Mouse (Mus musculus): ENCODE data around the gene Gm21885. TPM values are rescaled to one million over a fixed set of nuclear protein-coding genes. Genes with fewer than 3 reads are reported as not detected.

The Gm21885 gene
- polyA plus RNA-seq, 1 experiment from 2014 or later: 0.38 TPM

DNA sequence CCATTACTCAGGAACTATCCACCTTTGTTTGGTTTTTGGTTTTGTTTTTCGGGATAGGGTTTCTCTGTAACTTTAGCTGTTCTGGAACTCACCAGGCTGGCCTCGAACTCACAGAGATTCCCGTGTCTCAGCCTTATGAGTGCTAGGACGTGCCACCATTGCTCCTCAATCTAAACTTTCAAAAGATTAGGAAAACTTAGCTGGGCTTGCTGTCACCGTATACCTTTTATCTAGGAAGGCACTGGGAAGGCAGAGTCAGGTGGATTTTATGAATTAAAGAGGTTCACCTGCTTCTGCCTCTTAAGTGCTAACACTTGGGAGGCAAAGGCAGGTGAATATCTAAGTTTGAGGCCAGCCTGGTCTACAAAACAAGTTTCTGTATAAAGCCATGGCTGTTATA is 41.0 kb downstream of the Gm21885 start:
- H3K9ac ChIP-seq (replicated peaks; ENCODE audit: low read depth, low read length): no peak overlapping the region; the same call in 1 of the 2 replicates
- peak overlapping the region; percentile 99; the same call in 1 of the 2 replicates for H3K4me3 ChIP-seq (replicated peaks; ENCODE audit: low read length)
- H3K4me1 ChIP-seq (replicated peaks; ENCODE audit: control insufficient read depth, insufficient read depth, low read length): peaks cover 36% of the 10 kb centered on the region
- H3K4me2 ChIP-seq (ENCODE audit: low read length): peak overlapping the region; percentile 78
- WGBS: 26% methylated on average over 5 of the region's 5 CpGs
- no peaks in the 10 kb centered on the region for H3K9me3 ChIP-seq (ENCODE audit: control insufficient read depth, low read length)
- no peak for ATAC-seq
- H3K27me3 ChIP-seq (replicated peaks; ENCODE audit: control insufficient read depth, insufficient read depth, low read length): no peaks in the 10 kb centered on the region
- peak overlapping the region; percentile 98; the same call in 1 of the 2 replicates for H3K27ac ChIP-seq (ENCODE audit: low read length)
- H3K36me3 ChIP-seq (ENCODE audit: control insufficient read depth, insufficient read depth): no peaks in the 10 kb centered on the region

GRCm38 (mm10) chr11:94323271-94323925 is 41.7 kb downstream of the Gm21885 start:
- no peak overlapping the region for H3K4me2 ChIP-seq (ENCODE audit: low read length)
- no peak overlapping the region for H3K4me3 ChIP-seq (replicated peaks; ENCODE audit: low read length)
- 49% methylated on average over 5 of the region's 5 CpGs for WGBS
- no peak for ATAC-seq
- no peaks in the 10 kb centered on the region for H3K9me3 ChIP-seq (ENCODE audit: control insufficient read depth, low read length)
- H3K27ac ChIP-seq (ENCODE audit: low read length): no peak overlapping the region
- H3K9ac ChIP-seq (replicated peaks; ENCODE audit: low read depth, low read length): no peak overlapping the region
- no peaks in the 10 kb centered on the region for H3K36me3 ChIP-seq (ENCODE audit: control insufficient read depth, insufficient read depth)
- H3K27me3 ChIP-seq (replicated peaks; ENCODE audit: control insufficient read depth, insufficient read depth, low read length): no peaks in the 10 kb centered on the region
- peaks cover 30% of the 10 kb centered on the region for H3K4me1 ChIP-seq (replicated peaks; ENCODE audit: control insufficient read depth, insufficient read depth, low read length)

DNA sequence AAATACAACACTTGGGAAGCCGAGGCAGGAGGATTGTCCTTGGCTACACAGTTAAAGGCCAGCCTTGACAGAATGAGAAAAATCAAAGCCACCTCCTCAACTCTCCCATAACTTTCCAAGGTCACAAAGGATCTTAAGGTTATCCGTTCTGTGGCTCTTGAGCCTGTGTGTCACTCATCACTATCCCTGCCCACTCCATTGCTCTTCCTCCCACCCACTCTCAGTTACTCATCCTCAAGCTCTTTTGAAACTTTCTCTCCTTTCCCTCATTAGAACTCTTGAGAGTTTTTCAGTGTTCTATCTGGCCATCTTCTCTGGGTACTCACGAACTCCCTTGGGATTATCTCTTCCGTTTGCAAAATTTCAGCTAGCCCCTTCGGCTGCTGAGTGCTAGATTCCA is 42.9 kb downstream of the Gm21885 start:
- no peak overlapping the region for H3K9ac ChIP-seq (replicated peaks; ENCODE audit: low read depth, low read length)
- H3K4me3 ChIP-seq (replicated peaks; ENCODE audit: low read length): no peak overlapping the region
- no peak overlapping the region for H3K27ac ChIP-seq (ENCODE audit: low read length)
- H3K4me2 ChIP-seq (ENCODE audit: low read length): no peak overlapping the region
- WGBS: 88% methylated on average over 5 of the region's 5 CpGs
- no peaks in the 10 kb centered on the region for H3K27me3 ChIP-seq (replicated peaks; ENCODE audit: control insufficient read depth, insufficient read depth, low read length)
- no peak for ATAC-seq
- H3K4me1 ChIP-seq (replicated peaks; ENCODE audit: control insufficient read depth, insufficient read depth, low read length): peaks cover 35% of the 10 kb centered on the region
- no peaks in the 10 kb centered on the region for H3K9me3 ChIP-seq (ENCODE audit: control insufficient read depth, low read length)
- no peaks in the 10 kb centered on the region for H3K36me3 ChIP-seq (ENCODE audit: control insufficient read depth, insufficient read depth)

GRCm38 (mm10) chr11:94326961-94327411 is 45.3 kb downstream of the Gm21885 start:
- Histone ChIP-seq H3K27ac (ENCODE audit: low read length) (peak overlapping the region; percentile 98), H3K27me3 (replicated peaks; ENCODE audit: control insufficient read depth, insufficient read depth, low read length) (no peaks in the 10 kb centered on the region), H3K9me3 (ENCODE audit: control insufficient read depth, low read length) (no peaks in the 10 kb centered on the region), H3K4me3 (replicated peaks; ENCODE audit: low read length) (peak overlapping the region; percentile 47), H3K9ac (replicated peaks; ENCODE audit: low read depth, low read length) (peak overlapping the region; percentile 88), H3K4me1 (replicated peaks; ENCODE audit: control insufficient read depth, insufficient read depth, low read length) (peaks cover 38% of the 10 kb centered on the region), H3K36me3 (ENCODE audit: control insufficient read depth, insufficient read depth) (no peaks in the 10 kb centered on the region), H3K4me2 (ENCODE audit: low read length) (peak overlapping the region; percentile 78)
- WGBS: under 1% methylated on average over 10 of the region's 10 CpGs
- ATAC-seq: peak; percentile 72

DNA sequence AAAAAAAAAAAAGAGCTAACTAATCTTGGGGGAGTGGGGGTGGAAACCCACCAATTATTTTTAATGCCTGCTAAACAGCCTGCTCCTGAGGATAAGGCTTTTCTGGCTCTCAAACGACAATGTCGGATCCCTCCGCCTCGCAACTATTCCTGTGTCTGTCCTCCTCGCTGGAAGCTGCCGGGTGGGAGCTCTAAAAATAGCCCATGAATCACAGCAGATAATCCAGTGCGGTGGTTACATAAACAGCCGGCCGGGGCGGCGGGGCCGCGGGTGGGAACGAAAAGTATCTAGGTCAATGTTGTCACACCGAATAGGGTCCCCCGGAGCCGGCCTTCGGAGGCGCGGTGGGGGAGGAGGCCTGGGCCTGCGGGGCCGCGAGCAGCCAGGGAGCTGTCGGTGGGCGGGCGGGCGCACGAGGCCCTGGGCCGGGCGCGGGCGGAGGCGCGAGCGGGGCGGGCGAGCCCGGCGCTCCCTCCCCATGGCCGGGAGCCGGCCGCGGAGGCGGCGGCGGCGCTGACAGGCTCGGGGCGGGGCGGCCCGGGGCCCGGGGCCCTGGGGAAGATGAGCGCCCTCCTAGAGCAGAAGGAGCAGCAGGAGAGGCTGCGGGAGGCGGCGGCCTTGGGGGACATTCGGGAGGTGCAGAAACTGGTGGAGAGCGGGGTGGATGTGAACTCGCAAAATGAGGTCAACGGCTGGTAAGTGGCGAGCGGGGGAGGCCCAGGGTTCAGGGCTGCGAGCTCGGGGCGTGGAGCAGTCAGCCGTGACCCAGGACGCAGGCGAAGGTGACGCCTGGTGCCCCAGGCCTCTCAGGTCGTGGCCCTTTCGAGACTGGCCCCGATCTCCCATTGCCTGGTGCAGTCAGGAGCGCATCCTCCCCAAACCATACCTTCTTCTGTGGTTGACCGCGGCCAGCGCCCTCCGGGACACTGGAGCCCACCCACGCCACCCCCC is 46.3 kb downstream of the Gm21885 start, which contains the start of gene Ankrd40:
Ankrd40 (plus strand) TSS at position 309 of the 951 bp plus-strand sequence.
- Histone ChIP-seq H3K9me3 (ENCODE audit: control insufficient read depth, low read length) (no peaks in the 10 kb centered on the region), H3K4me1 (replicated peaks; ENCODE audit: control insufficient read depth, insufficient read depth, low read length) (peaks cover 36% of the 10 kb centered on the region), H3K27ac (ENCODE audit: low read length) (peak within 1 kb of the TSS; percentile 98), H3K9ac (replicated peaks; ENCODE audit: low read depth, low read length) (peak within 1 kb of the TSS; percentile 88), H3K36me3 (ENCODE audit: control insufficient read depth, insufficient read depth) (no peaks in the 10 kb centered on the region), H3K4me2 (ENCODE audit: low read length) (peak within 1 kb of the TSS; percentile 78), H3K27me3 (replicated peaks; ENCODE audit: control insufficient read depth, insufficient read depth, low read length) (no peaks in the 10 kb centered on the region), H3K4me3 (replicated peaks; ENCODE audit: low read length) (peak within 1 kb of the TSS; percentile 47)
- ATAC-seq: peak; percentile 85
- WGBS: under 1% methylated on average over 74 of the region's 78 CpGs

- no peaks in the 10 kb centered on the region for H3K27me3 ChIP-seq (replicated peaks; ENCODE audit: control insufficient read depth, insufficient read depth, low read length)
- peak overlapping the region; percentile 78 for H3K4me2 ChIP-seq (ENCODE audit: low read length)
- peak overlapping the region; percentile 88 for H3K9ac ChIP-seq (replicated peaks; ENCODE audit: low read depth, low read length)
- peak; percentile 29 for ATAC-seq
- no peaks in the 10 kb centered on the region for H3K36me3 ChIP-seq (ENCODE audit: control insufficient read depth, insufficient read depth)
- peaks cover 36% of the 10 kb centered on the region for H3K4me1 ChIP-seq (replicated peaks; ENCODE audit: control insufficient read depth, insufficient read depth, low read length)
- 0% methylated on average over 10 of the region's 10 CpGs for WGBS
- peak overlapping the region; percentile 98 for H3K27ac ChIP-seq (ENCODE audit: low read length)
- H3K9me3 ChIP-seq (ENCODE audit: control insufficient read depth, low read length): no peaks in the 10 kb centered on the region
- peak overlapping the region; percentile 47 for H3K4me3 ChIP-seq (replicated peaks; ENCODE audit: low read length)
Observed at GRCm38 (mm10) chr11:94328644-94329025, 47.0 kb downstream of the Gm21885 start.

DNA sequence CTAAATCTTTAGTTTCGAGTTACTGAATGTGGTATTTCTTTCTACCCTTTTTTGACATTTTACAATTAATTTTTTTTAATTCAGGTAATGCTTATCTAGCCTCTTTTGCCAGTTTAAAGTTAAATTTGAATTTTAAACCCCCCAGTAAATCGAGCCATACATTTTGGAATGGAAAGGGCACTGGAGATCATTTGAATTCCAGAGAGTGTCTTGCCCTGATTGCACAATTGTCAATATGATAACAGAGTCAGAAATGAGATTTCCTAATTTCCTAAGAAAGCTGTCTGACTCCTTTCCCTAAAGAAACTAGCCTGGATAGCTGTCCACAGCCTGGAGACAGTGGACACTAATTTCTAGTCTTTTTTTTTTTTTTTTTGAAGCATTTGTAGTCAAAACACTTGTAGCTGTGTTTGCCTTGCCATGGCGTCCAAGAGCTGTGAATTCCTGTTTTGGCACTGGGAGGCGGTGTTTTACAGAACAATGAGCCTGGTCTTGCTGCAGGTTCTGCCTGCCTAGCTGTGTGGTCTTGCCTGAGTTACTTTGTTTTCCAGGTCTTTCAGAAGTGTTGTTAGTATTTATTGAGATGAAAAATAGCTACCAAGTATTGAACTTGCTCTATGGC is 47.7 kb downstream of the Gm21885 start:
- no peak for ATAC-seq
- Histone ChIP-seq H3K36me3 (ENCODE audit: control insufficient read depth, insufficient read depth) (no peaks in the 10 kb centered on the region), H3K4me2 (ENCODE audit: low read length) (peak overlapping the region; percentile 78), H3K4me3 (replicated peaks; ENCODE audit: low read length) (no peak overlapping the region), H3K9me3 (ENCODE audit: control insufficient read depth, low read length) (no peaks in the 10 kb centered on the region), H3K27ac (ENCODE audit: low read length) (peak overlapping the region; percentile 21), H3K27me3 (replicated peaks; ENCODE audit: control insufficient read depth, insufficient read depth, low read length) (no peaks in the 10 kb centered on the region), H3K9ac (replicated peaks; ENCODE audit: low read depth, low read length) (no peak overlapping the region), H3K4me1 (replicated peaks; ENCODE audit: control insufficient read depth, insufficient read depth, low read length) (peaks cover 36% of the 10 kb centered on the region)
- 30% methylated on average over 4 of the region's 4 CpGs for WGBS

DNA sequence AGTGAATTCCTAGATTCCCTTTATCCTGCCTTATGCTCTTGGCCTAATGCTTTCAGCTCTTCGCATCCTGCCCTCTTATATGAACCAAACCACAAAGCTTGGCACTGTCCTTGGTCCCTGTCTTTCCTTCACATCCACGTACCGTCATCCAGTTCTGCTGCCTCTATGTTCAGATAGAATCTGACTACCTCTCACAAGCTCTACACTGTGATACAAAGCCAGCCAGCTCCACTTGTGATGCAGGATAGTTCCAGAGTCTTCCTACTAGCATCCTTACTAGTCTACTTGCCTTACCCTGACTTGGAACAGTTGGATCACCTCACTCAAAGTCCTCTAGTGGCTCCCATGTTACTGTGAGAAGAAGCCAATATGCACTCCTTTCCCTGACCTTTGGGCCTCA is 48.5 kb downstream of the Gm21885 start:
- H3K27me3 ChIP-seq (replicated peaks; ENCODE audit: control insufficient read depth, insufficient read depth, low read length): no peaks in the 10 kb centered on the region
- H3K4me3 ChIP-seq (replicated peaks; ENCODE audit: low read length): no peak overlapping the region
- H3K4me1 ChIP-seq (replicated peaks; ENCODE audit: control insufficient read depth, insufficient read depth, low read length): peaks cover 36% of the 10 kb centered on the region
- WGBS: 93% methylated on average over 3 of the region's 3 CpGs
- no peak for ATAC-seq
- no peak overlapping the region for H3K4me2 ChIP-seq (ENCODE audit: low read length)
- H3K27ac ChIP-seq (ENCODE audit: low read length): no peak overlapping the region
- H3K36me3 ChIP-seq (ENCODE audit: control insufficient read depth, insufficient read depth): peaks cover 2% of the 10 kb centered on the region; the same call in 1 of the 2 replicates
- H3K9me3 ChIP-seq (ENCODE audit: control insufficient read depth, low read length): no peaks in the 10 kb centered on the region
- no peak overlapping the region for H3K9ac ChIP-seq (replicated peaks; ENCODE audit: low read depth, low read length)

GRCm38 (mm10) chr11:94332726-94333125 is 51.1 kb downstream of the Gm21885 start:
- H3K9me3 ChIP-seq (ENCODE audit: control insufficient read depth, low read length): no peaks in the 10 kb centered on the region
- 91% methylated on average over 6 of the region's 6 CpGs for WGBS
- H3K4me1 ChIP-seq (replicated peaks; ENCODE audit: control insufficient read depth, insufficient read depth, low read length): peaks cover 25% of the 10 kb centered on the region
- no peaks in the 10 kb centered on the region for H3K27me3 ChIP-seq (replicated peaks; ENCODE audit: control insufficient read depth, insufficient read depth, low read length)
- no peak overlapping the region for H3K9ac ChIP-seq (replicated peaks; ENCODE audit: low read depth, low read length)
- H3K27ac ChIP-seq (ENCODE audit: low read length): no peak overlapping the region
- H3K4me3 ChIP-seq (replicated peaks; ENCODE audit: low read length): no peak overlapping the region
- no peak overlapping the region for H3K4me2 ChIP-seq (ENCODE audit: low read length)
- no peak for ATAC-seq
- H3K36me3 ChIP-seq (ENCODE audit: control insufficient read depth, insufficient read depth): peaks cover 6% of the 10 kb centered on the region; the same call in 1 of the 2 replicates

Measured in forebrain, embryonic 16.5 days (tissue).